Mouse (Mus musculus) G1E (cell line): ENCODE results near the gene Slc16a5. TPM values are rescaled to one million over a fixed set of nuclear protein-coding genes. Genes with fewer than 3 reads are reported as not detected.

ENCODE experiments used
- ATAC-seq: 2 replicates; pipeline ENCODE4 v1.8.0; 2016; ENCODE audit warnings: mild to moderate bottlenecking; ENCODE audit not compliant: insufficient number of reproducible peaks, poor library complexity, low FRiP score, severe bottlenecking; ENCODE audit errors: extremely low read depth
- DNase-seq: peaks from one replicate; pipeline ENCODE4 v3.0.0; 2012; ENCODE audit warnings: low spot score
- H3K27me3 ChIP-seq: 2 replicates; pipeline ENCODE4 v1.6.1; 2012; ENCODE audit warnings: mild to moderate bottlenecking, low read length, inconsistent platforms; ENCODE audit not compliant: insufficient read depth
- H3K36me3 ChIP-seq: replicated peaks from 2 replicates; pipeline ENCODE3; 2012; ENCODE audit warnings: mild to moderate bottlenecking, inconsistent platforms
- H3K4me1 ChIP-seq: 2 replicates; pipeline ENCODE4 v1.6.1; 2012; ENCODE audit warnings: low read depth, low read length, inconsistent platforms, mixed read lengths; ENCODE audit not compliant: insufficient read depth
- H3K4me3 ChIP-seq: 2 replicates; pipeline ENCODE4 v1.5.1; 2012; ENCODE audit warnings: low read depth, mild to moderate bottlenecking, inconsistent platforms, low read length, moderate library complexity, mixed read lengths
- H3K9me3 ChIP-seq: replicated peaks from 2 replicates; pipeline ENCODE4 v1.6.1; 2012; ENCODE audit warnings: inconsistent platforms
- CTCF ChIP-seq: IDR thresholded peaks from 2 replicates; pipeline ENCODE4 v1.5.1; 2012; ENCODE audit warnings: low read depth, low read length, inconsistent platforms, mixed read lengths
- GATA1 ChIP-seq: IDR thresholded peaks from 2 replicates; pipeline ENCODE4 v1.6.1; 2012; ENCODE audit warnings: borderline replicate concordance, low read length, inconsistent platforms, mixed read lengths
- GATA2 ChIP-seq: IDR thresholded peaks from 2 replicates; pipeline ENCODE4 v1.6.1; 2012; ENCODE audit warnings: low read depth, low read length, inconsistent platforms, borderline replicate concordance
- POLR2AphosphoS5 ChIP-seq: IDR thresholded peaks from 2 replicates; pipeline ENCODE4 v1.6.1; 2012; ENCODE audit warnings: low read depth, low read length, inconsistent platforms; ENCODE audit not compliant: insufficient replicate concordance
- TAL1 ChIP-seq: conservative IDR thresholded peaks from 2 replicates; pipeline ENCODE4 v1.6.1; 2012; ENCODE audit warnings: low read depth, low read length, inconsistent platforms, mixed read lengths
- polyA plus RNA-seq: library from polyadenylated mRNA; stranded (reverse); fragments of >175 nt; gene quantifications from 2 replicates; pipeline ENCODE4 v1.2.3, GENCODE M21; 2012
- total RNA-seq, 2 experiments: library from RNA; stranded (forward) in 1 of 2; stranded (reverse) in 1 of 2; fragments of 200-1000 nt in 1 of 2; fragments of >200 nt in 1 of 2; fragmentation: Nextera tagmentation in 1 of 2; gene quantifications; 2 replicates each; pipeline ENCODE4 v1.2.3; 2014 to 2017

The Slc16a5 gene
- total and polyA plus RNA-seq, 3 experiments = 0.05 TPM; not detected in 2

DNA sequence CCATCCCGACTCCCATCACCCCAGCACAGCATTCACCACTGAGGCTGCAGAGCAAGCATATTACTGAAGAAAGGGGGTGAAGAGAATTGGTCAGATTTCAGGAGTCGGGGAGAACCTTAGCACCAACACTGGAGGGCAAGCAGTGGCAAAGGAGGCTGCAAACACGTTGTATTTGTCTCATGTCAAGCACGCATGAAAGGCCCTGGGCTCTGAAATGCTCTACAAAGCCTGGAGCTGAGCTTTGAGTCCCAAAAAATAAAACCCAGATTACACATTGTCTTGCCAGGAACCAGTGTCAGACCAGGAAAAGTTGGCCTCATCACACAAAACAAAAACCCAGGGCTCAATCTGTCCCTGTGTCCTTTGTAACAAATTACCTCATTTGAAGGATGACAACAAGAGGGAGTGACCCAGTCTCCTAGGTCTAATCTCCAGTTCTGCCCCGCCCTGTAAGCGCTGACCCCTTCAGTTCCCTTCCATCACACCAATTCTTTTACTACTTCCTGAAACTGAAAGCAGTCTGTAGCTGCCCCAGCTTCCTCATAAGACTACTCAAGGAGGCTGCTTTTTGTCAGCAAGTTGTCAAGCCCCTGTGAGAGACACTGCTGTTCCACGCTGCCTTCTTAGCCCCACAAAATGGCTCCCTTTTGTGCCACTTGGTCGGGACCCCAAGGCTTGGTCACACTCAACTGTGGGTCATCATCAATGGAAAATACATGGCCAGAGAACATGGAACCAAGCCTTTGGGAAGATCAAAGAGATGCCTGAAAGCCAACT, 50.3 kb downstream of the Slc16a5 start:
- peaks cover 58% of the 10 kb centered on the region for H3K4me1 ChIP-seq

DNA sequence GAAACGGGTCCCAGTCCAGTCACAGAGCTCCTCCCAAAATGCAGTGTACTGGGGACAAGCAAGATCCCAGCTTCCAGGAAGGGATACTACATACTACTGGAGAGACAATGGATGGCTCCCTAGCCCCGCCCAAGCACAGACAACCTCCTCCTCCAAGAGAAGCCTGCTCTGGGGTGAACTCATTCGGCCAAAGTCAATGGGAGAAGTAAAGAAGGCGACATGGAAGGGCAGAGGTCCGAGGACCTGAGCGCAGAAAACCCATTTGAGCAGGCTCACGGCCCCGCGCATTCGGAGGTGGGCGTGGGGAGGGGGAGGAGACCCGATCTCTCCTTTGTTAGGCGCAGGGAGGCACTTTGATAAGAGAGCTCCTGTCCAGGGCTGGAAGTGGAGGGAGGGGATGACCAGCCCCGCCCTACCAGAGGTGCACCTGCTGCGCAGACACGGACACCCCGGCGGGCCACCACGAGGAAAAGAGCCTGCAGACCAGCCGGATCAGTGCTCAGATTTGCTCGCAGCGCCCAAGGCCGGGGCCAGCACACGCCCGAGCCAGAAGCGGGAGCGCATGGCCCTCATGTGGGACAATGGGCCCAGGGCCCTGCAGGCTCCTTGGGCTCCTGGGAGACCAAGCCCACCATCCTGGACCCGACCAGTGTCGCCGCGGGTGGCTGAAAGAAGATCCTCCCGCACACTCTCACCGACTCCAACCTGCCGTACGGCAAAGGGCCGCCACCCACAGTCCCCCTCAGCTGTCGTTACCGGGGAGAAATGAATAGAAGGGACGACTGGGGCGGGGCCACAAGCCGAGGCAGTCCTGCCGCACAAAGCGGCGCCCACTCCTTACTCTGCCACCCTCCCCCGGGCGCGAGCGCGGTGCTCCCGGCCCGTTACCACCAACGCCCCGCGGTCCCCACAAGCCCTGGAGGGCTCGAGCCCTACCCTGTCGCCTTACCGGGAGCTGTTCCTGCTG, 51.3 kb downstream of the Slc16a5 start:
- DNase-seq (peak; percentile 48), ATAC-seq (0 out of 2 replicates have a peak, but pooled peaks have one; percentile 0)
- Histone ChIP-seq H3K4me3 (peak overlapping the region; percentile 96), H3K36me3 (peaks cover 28% of the 10 kb centered on the region), H3K4me1 (peaks cover 48% of the 10 kb centered on the region), H3K27me3 (no peaks in the 10 kb centered on the region), H3K9me3 (no peaks in the 10 kb centered on the region)
- no peak for TF ChIP-seq TAL1
- TF ChIP-seq POLR2AphosphoS5 = no peak; the same call in none of the 2 replicates
- no peak for TF ChIP-seq CTCF
- TF ChIP-seq GATA1 = no peak
- no peak for TF ChIP-seq GATA2

More for the DNA sequence above, 50.3 kb downstream of the Slc16a5 start:
- peak; percentile 10; the same call in 1 of the 2 replicates for ATAC-seq
- peaks cover 37% of the 10 kb centered on the region for H3K36me3 ChIP-seq
- H3K9me3 ChIP-seq = no peaks in the 10 kb centered on the region
- H3K27me3 ChIP-seq = no peaks in the 10 kb centered on the region
- DNase-seq = peak; percentile 65
- H3K4me3 ChIP-seq = peak overlapping the region; percentile 96
- TF ChIP-seq TAL1 (no peak), GATA2 (no peak), GATA1 (no peak), CTCF (no peak), POLR2AphosphoS5 (no peak)

DNA sequence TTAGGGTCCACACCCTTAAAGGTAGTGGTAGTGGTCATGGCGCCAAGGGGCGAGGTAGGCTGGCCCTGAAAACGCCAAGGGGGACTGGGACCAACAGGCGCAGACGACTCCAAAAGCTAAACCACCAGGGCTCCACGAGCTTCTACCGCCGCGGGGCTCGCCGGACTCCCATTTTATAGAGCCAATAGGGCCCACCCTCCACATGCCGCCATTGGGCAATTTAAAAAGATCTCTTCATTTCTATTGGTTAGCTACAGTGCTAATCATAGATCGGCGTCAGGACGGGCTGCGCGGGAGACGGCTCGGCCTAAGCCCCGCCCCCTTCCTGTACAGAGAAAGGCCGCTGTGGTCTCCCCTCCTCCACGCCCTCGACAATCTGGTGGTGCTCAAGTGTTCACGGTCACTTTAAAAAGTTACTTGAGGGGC, 52.0 kb downstream of the Slc16a5 start, which contains the start of gene Jpt1:
Jpt1 (minus strand) TSS at position 150 of the 426 bp plus-strand sequence.
- TF ChIP-seq GATA1 = no peak
- peak; percentile 95; the same call in 1 of the 2 replicates for TF ChIP-seq POLR2AphosphoS5
- no peak for TF ChIP-seq GATA2
- ATAC-seq (peak; percentile 93), DNase-seq (peak; percentile 93)
- no peaks in the 10 kb centered on the region for H3K27me3 ChIP-seq
- peaks cover 22% of the 10 kb centered on the region for H3K36me3 ChIP-seq
- H3K4me1 ChIP-seq = peaks cover 43% of the 10 kb centered on the region
- no peaks in the 10 kb centered on the region for H3K9me3 ChIP-seq
- H3K4me3 ChIP-seq = peak within 1 kb of the TSS; percentile 96

DNA sequence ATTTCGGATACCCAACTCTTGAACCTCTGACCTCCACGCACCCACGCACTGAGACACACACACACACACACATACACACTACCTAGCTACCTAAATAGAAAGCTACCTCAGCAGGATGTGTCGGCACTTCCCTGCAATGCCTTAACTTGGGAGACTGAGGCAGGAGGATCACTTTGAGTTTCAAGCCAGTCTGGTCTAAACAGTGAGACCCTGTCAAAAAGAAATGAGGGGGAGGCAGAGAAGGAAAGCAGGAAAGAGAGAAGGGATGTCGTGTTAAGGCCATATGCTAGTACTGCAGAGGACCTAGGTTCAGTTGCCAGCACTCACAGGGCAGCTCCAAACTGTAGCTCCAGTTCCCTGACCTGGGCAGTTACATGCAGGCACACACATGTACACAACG, 52.7 kb downstream of the Slc16a5 start:
- DNase-seq = no peak

DNA sequence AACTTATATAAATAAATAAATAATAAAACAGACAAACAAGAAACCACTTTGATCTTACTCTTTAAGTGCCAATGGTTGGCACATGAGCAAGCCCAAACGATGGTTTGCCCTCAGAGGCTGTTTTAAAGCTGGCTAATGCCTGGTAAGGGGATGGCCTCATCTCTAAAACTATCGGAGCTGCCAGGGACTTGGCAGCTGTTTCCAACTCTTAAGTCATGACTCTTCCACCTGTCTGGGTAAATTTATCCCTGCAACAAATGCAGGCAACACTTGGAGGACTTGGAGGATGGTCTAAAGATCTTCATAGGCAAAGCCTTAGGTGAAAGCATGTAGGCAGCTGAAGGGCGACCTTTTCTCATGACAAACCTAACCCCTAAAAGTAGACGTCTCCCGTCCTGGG, 54.7 kb downstream of the Slc16a5 start:
- no peak for ATAC-seq
- no peaks in the 10 kb centered on the region for H3K9me3 ChIP-seq
- no peaks in the 10 kb centered on the region for H3K27me3 ChIP-seq
- H3K4me3 ChIP-seq = no peak overlapping the region
- peaks cover 19% of the 10 kb centered on the region for H3K4me1 ChIP-seq
- peaks cover 20% of the 10 kb centered on the region for H3K36me3 ChIP-seq
- TF ChIP-seq CTCF (no peak), GATA1 (no peak), GATA2 (no peak), POLR2AphosphoS5 (no peak), TAL1 (no peak)
- DNase-seq = no peak

More for the DNA sequence above, 52.7 kb downstream of the Slc16a5 start:
- Histone ChIP-seq H3K36me3 (peaks cover 18% of the 10 kb centered on the region), H3K27me3 (no peaks in the 10 kb centered on the region), H3K4me1 (peaks cover 38% of the 10 kb centered on the region), H3K4me3 (no peak overlapping the region; the same call in 1 of the 2 replicates), H3K9me3 (no peaks in the 10 kb centered on the region)
- ATAC-seq = no peak
- TF ChIP-seq GATA2 (no peak), POLR2AphosphoS5 (no peak), CTCF (no peak), GATA1 (no peak), TAL1 (no peak)

DNA sequence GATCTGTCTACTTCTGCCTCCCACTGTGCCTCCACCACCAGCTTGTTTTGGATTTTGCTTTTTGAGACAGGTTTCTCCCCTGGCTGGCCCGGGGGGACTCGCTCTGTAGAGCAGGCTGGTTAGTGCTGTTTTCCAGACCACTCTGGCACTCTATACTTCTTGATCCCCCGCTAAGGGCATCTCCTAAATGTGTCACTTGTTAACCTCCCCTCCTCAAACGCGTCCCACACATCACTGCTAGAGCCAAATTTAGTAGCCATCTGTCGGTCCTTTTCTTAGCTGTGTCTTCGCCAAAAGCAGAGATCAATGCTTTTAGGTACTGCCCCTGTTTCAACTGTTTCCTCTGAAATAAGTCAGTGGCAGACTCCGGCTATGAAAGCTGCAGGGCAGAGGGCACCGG, 56.4 kb downstream of the Slc16a5 start:
- TF ChIP-seq TAL1 = no peak
- no peak for TF ChIP-seq CTCF
- no peak for TF ChIP-seq GATA2
- no peak for TF ChIP-seq GATA1
- TF ChIP-seq POLR2AphosphoS5 = no peak
- no peak for ATAC-seq
- H3K9me3 ChIP-seq = no peaks in the 10 kb centered on the region
- peaks cover 7% of the 10 kb centered on the region for H3K4me1 ChIP-seq
- no peak for DNase-seq
- no peak overlapping the region for H3K4me3 ChIP-seq
- peaks cover 26% of the 10 kb centered on the region for H3K36me3 ChIP-seq
- no peaks in the 10 kb centered on the region for H3K27me3 ChIP-seq
